Mouse (Mus musculus): ENCODE data around the gene Arhgap29. TPM values are rescaled to one million over a fixed set of nuclear protein-coding genes. Genes with fewer than 3 reads are reported as not detected.

The Arhgap29 gene
- polyA plus RNA-seq, 1 experiment = 6.2 TPM

- Histone ChIP-seq H3K27ac (ENCODE audit: insufficient read depth, low read length) (no peak overlapping the region), H3K27me3 (ENCODE audit: control insufficient read depth, insufficient read depth, low read length) (no peaks in the 10 kb centered on the region), H3K4me3 (ENCODE audit: extremely low read depth, insufficient read depth, insufficient read length) (no peak overlapping the region), H3K4me1 (ENCODE audit: control insufficient read depth, insufficient read depth, insufficient read length) (no peaks in the 10 kb centered on the region; the same call in 1 of the 2 replicates), H3K36me3 (ENCODE audit: control insufficient read depth, insufficient read depth, low read length) (no peaks in the 10 kb centered on the region)
- TF ChIP-seq POLR2A (IDR thresholded peaks at IDR 0.05; ENCODE audit: low read depth, low read length) (no peak), CTCF (IDR thresholded peaks at IDR 0.05; ENCODE audit: extremely low read depth, insufficient read depth, insufficient read length, insufficient replicate concordance) (no peak)
- DNase-seq (ENCODE audit: low read depth in 1 of 2, low spot score in 2 of 2) = no peak
- 62% methylated on average over 8 of the region's 8 CpGs for WGBS
Measured at GRCm38 (mm10) chr3:121940094-121940889, 12.0 kb upstream of the Arhgap29 start.

GRCm38 (mm10) chr3:121941204-121941745 is 11.1 kb upstream of the Arhgap29 start:
- TF ChIP-seq POLR2A (IDR thresholded peaks at IDR 0.05; ENCODE audit: low read depth, low read length) (no peak), CTCF (IDR thresholded peaks at IDR 0.05; ENCODE audit: extremely low read depth, insufficient read depth, insufficient read length, insufficient replicate concordance) (no peak)
- Histone ChIP-seq H3K27me3 (ENCODE audit: control insufficient read depth, insufficient read depth, low read length) (no peaks in the 10 kb centered on the region), H3K4me3 (ENCODE audit: extremely low read depth, insufficient read depth, insufficient read length) (no peak overlapping the region), H3K36me3 (ENCODE audit: control insufficient read depth, insufficient read depth, low read length) (no peaks in the 10 kb centered on the region), H3K27ac (ENCODE audit: insufficient read depth, low read length) (no peak overlapping the region), H3K4me1 (ENCODE audit: control insufficient read depth, insufficient read depth, insufficient read length) (no peaks in the 10 kb centered on the region; the same call in 1 of the 2 replicates)
- WGBS = 86% methylated on average over 11 of the region's 11 CpGs
- DNase-seq (ENCODE audit: low read depth in 1 of 2, low spot score in 2 of 2) = no peak

GRCm38 (mm10) chr3:121945957-121946356 is 6.4 kb upstream of the Arhgap29 start:
- DNase-seq (ENCODE audit: low read depth in 1 of 2, low spot score in 2 of 2) = no peak
- H3K27ac ChIP-seq (ENCODE audit: insufficient read depth, low read length) = no peak overlapping the region

GRCm38 (mm10) chr3:121946765-121947164 is 5.6 kb upstream of the Arhgap29 start:
- no peaks in the 10 kb centered on the region for H3K36me3 ChIP-seq (ENCODE audit: control insufficient read depth, insufficient read depth, low read length)
- no peak overlapping the region for H3K4me3 ChIP-seq (ENCODE audit: extremely low read depth, insufficient read depth, insufficient read length)
- H3K27ac ChIP-seq (ENCODE audit: insufficient read depth, low read length) = no peak overlapping the region
- H3K27me3 ChIP-seq (ENCODE audit: control insufficient read depth, insufficient read depth, low read length) = no peaks in the 10 kb centered on the region
- DNase-seq (ENCODE audit: low read depth in 1 of 2, low spot score in 2 of 2) = no peak
- TF ChIP-seq CTCF (IDR thresholded peaks at IDR 0.05; ENCODE audit: extremely low read depth, insufficient read depth, insufficient read length, insufficient replicate concordance) (no peak), POLR2A (IDR thresholded peaks at IDR 0.05; ENCODE audit: low read depth, low read length) (no peak)
- no peaks in the 10 kb centered on the region for H3K4me1 ChIP-seq (ENCODE audit: control insufficient read depth, insufficient read depth, insufficient read length)

More at GRCm38 (mm10) chr3:121945957-121946356, 6.4 kb upstream of the Arhgap29 start:
- Histone ChIP-seq H3K4me1 (ENCODE audit: control insufficient read depth, insufficient read depth, insufficient read length) (no peaks in the 10 kb centered on the region; the same call in 1 of the 2 replicates), H3K4me3 (ENCODE audit: extremely low read depth, insufficient read depth, insufficient read length) (no peak overlapping the region), H3K27me3 (ENCODE audit: control insufficient read depth, insufficient read depth, low read length) (no peaks in the 10 kb centered on the region), H3K36me3 (ENCODE audit: control insufficient read depth, insufficient read depth, low read length) (no peaks in the 10 kb centered on the region)
- no peak for TF ChIP-seq CTCF (IDR thresholded peaks at IDR 0.05; ENCODE audit: extremely low read depth, insufficient read depth, insufficient read length, insufficient replicate concordance)
- no peak for TF ChIP-seq POLR2A (IDR thresholded peaks at IDR 0.05; ENCODE audit: low read depth, low read length)
- WGBS = 58% methylated on average over 2 of the region's 2 CpGs

GRCm38 (mm10) chr3:121950139-121950538 is 2.2 kb upstream of the Arhgap29 start:
- Histone ChIP-seq H3K27ac (ENCODE audit: insufficient read depth, low read length) (no peak overlapping the region), H3K27me3 (ENCODE audit: control insufficient read depth, insufficient read depth, low read length) (peaks cover 11% of the 10 kb centered on the region), H3K4me1 (ENCODE audit: control insufficient read depth, insufficient read depth, insufficient read length) (peaks cover 4% of the 10 kb centered on the region), H3K36me3 (ENCODE audit: control insufficient read depth, insufficient read depth, low read length) (no peaks in the 10 kb centered on the region), H3K4me3 (ENCODE audit: extremely low read depth, insufficient read depth, insufficient read length) (no peak overlapping the region)
- TF ChIP-seq CTCF (IDR thresholded peaks at IDR 0.05; ENCODE audit: extremely low read depth, insufficient read depth, insufficient read length, insufficient replicate concordance) (no peak), POLR2A (IDR thresholded peaks at IDR 0.05; ENCODE audit: low read depth, low read length) (no peak)
- 85% methylated on average over 6 of the region's 6 CpGs for WGBS
- DNase-seq (ENCODE audit: low read depth in 1 of 2, low spot score in 2 of 2) = no peak

GRCm38 (mm10) chr3:121951116-121951515 is 1.2 kb upstream of the Arhgap29 start:
- no peak for TF ChIP-seq CTCF (IDR thresholded peaks at IDR 0.05; ENCODE audit: extremely low read depth, insufficient read depth, insufficient read length, insufficient replicate concordance)
- TF ChIP-seq POLR2A (IDR thresholded peaks at IDR 0.05; ENCODE audit: low read depth, low read length) = no peak
- Histone ChIP-seq H3K4me3 (ENCODE audit: extremely low read depth, insufficient read depth, insufficient read length) (no peak overlapping the region), H3K4me1 (ENCODE audit: control insufficient read depth, insufficient read depth, insufficient read length) (peaks cover 4% of the 10 kb centered on the region), H3K36me3 (ENCODE audit: control insufficient read depth, insufficient read depth, low read length) (no peaks in the 10 kb centered on the region), H3K27me3 (ENCODE audit: control insufficient read depth, insufficient read depth, low read length) (peaks cover 11% of the 10 kb centered on the region), H3K27ac (ENCODE audit: insufficient read depth, low read length) (no peak overlapping the region)
- no peak for DNase-seq (ENCODE audit: low read depth in 1 of 2, low spot score in 2 of 2)
- WGBS = 89% methylated on average over 2 of the region's 2 CpGs

- 2% methylated on average over 36 of the region's 44 CpGs for WGBS
- peaks cover 11% of the 10 kb centered on the region for H3K27me3 ChIP-seq (ENCODE audit: control insufficient read depth, insufficient read depth, low read length)
- H3K27ac ChIP-seq (ENCODE audit: insufficient read depth, low read length) = no peak overlapping the region
- DNase-seq (ENCODE audit: low read depth in 1 of 2, low spot score in 2 of 2) = peak in 1 of 2 experiments; percentile 59
- H3K4me3 ChIP-seq (ENCODE audit: extremely low read depth, insufficient read depth, insufficient read length) = peak overlapping the region; percentile 55
- TF ChIP-seq CTCF (IDR thresholded peaks at IDR 0.05; ENCODE audit: extremely low read depth, insufficient read depth, insufficient read length, insufficient replicate concordance) (no peak), POLR2A (IDR thresholded peaks at IDR 0.05; ENCODE audit: low read depth, low read length) (no peak)
- H3K4me1 ChIP-seq (ENCODE audit: control insufficient read depth, insufficient read depth, insufficient read length) = peaks cover 4% of the 10 kb centered on the region
- H3K36me3 ChIP-seq (ENCODE audit: control insufficient read depth, insufficient read depth, low read length) = no peaks in the 10 kb centered on the region
Measured at GRCm38 (mm10) chr3:121953049-121953432, 700 bp downstream of the Arhgap29 start.

Measured in spleen, adult 2 months (tissue).